Mouse (Mus musculus) embryonic facial prominence, embryonic 11.5 days (tissue): ENCODE data around the gene Cntnap4. TPM values are rescaled to one million over a fixed set of nuclear protein-coding genes. Genes with fewer than 3 reads are reported as not detected.

Experiments used
- ATAC-seq: fragments of 200-750 bp; cut with Nextera tagmentation; replicated peaks from 2 replicates; pipeline ENCODE4 v1.8.0; 2017; ENCODE audit warnings: low read depth; ENCODE audit not compliant: insufficient number of reproducible peaks, low FRiP score, low TSS enrichment
- DNase-seq: peaks from one replicate; pipeline ENCODE4 v3.0.0-alpha.2; 2015; ENCODE audit warnings: low spot score
- H3K27ac ChIP-seq: fragments of 300-500 bp; sonication (generic); replicated peaks from 2 replicates; pipeline ENCODE4 v1.5.1; 2014; ENCODE audit warnings: mild to moderate bottlenecking, low read depth, low read length, control low read depth
- H3K27me3 ChIP-seq: fragments of 300-500 bp; sonication (generic); 2 replicates; pipeline ENCODE4 v1.6.1; 2014; ENCODE audit warnings: mild to moderate bottlenecking, low read length, moderate library complexity, mixed read lengths; ENCODE audit not compliant: control insufficient read depth, insufficient read depth
- H3K36me3 ChIP-seq: fragments of 300-500 bp; sonication (generic); replicated peaks from 2 replicates; pipeline ENCODE4 v1.6.1; 2014; ENCODE audit warnings: low read depth, mild to moderate bottlenecking, low read length, moderate library complexity, mixed read lengths; ENCODE audit not compliant: control insufficient read depth, insufficient read depth
- H3K4me1 ChIP-seq: fragments of 300-500 bp; sonication (generic); 2 replicates; pipeline ENCODE4 v1.6.1; 2014; ENCODE audit warnings: low read length, mixed read lengths; ENCODE audit not compliant: control insufficient read depth, insufficient read depth
- H3K4me2 ChIP-seq: fragments of 300-500 bp; sonication (generic); 2 replicates; pipeline ENCODE4 v1.6.1; 2014; ENCODE audit warnings: low read depth, mild to moderate bottlenecking, control low read depth, low read length, moderate library complexity
- H3K4me3 ChIP-seq: fragments of 300-500 bp; sonication (generic); 2 replicates; pipeline ENCODE4 v1.5.1; 2014; ENCODE audit warnings: low read depth, low read length, control low read depth
- H3K9ac ChIP-seq: fragments of 300-500 bp; sonication (generic); replicated peaks from 2 replicates; pipeline ENCODE4 v1.6.1; 2014; ENCODE audit warnings: mild to moderate bottlenecking, control low read depth, low read length
- H3K9me3 ChIP-seq: fragments of 300-500 bp; sonication (generic); replicated peaks from 2 replicates; pipeline ENCODE4 v1.6.1; 2016; ENCODE audit warnings: mild to moderate bottlenecking, low read length, inconsistent platforms, mixed read lengths; ENCODE audit not compliant: control insufficient read depth
- WGBS: fragments of 180-500 bp; shearing (Covaris S2); extraction: QIAGEN DNeasy Blood & Tissue Kit; methylation state at CpG from one replicate; pipeline ENCODE4 v1.1.7; 2014; 5-methylcytosine and 5-hydroxymethylcytosine counted together
- polyA plus RNA-seq: library from polyadenylated mRNA; unstranded; fragments of >200 nt; fragmentation: Nextera tagmentation; extraction: Ambion mirVana; gene quantifications from 2 replicates; pipeline ENCODE4 v1.2.1, GENCODE M21; 2014

The Cntnap4 gene
- polyA plus RNA-seq, 1 experiment from 2014 or later: 0.55 TPM

GRCm38 (mm10) chr8:112906458-112907112 lies 336.7 kb downstream of the Cntnap4 start:
- DNase-seq (peak; percentile 50), ATAC-seq (peak; percentile 76)
- H3K4me2 ChIP-seq: no peak overlapping the region

GRCm38 (mm10) chr8:112909527-112909926 lies 339.7 kb downstream of the Cntnap4 start:
- ATAC-seq: no peak
- Histone ChIP-seq H3K27ac (no peak overlapping the region), H3K9me3 (no peaks in the 10 kb centered on the region), H3K4me3 (no peak overlapping the region), H3K27me3 (no peaks in the 10 kb centered on the region), H3K36me3 (no peaks in the 10 kb centered on the region), H3K4me1 (no peaks in the 10 kb centered on the region), H3K9ac (no peak overlapping the region), H3K4me2 (no peak overlapping the region)
- 60% methylated on average over 5 of the region's 5 CpGs for WGBS
- peak; percentile 43 for DNase-seq

More at GRCm38 (mm10) chr8:112906458-112907112, 336.7 kb downstream of the Cntnap4 start:
- Histone ChIP-seq H3K36me3 (no peaks in the 10 kb centered on the region), H3K4me1 (no peaks in the 10 kb centered on the region), H3K9ac (no peak overlapping the region), H3K27me3 (no peaks in the 10 kb centered on the region), H3K27ac (no peak overlapping the region), H3K4me3 (no peak overlapping the region), H3K9me3 (no peaks in the 10 kb centered on the region)
- 54% methylated on average over 8 of the region's 8 CpGs for WGBS

GRCm38 (mm10) chr8:112911422-112911821 lies 341.6 kb downstream of the Cntnap4 start:
- no peaks in the 10 kb centered on the region for H3K36me3 ChIP-seq
- no peak for ATAC-seq
- no peaks in the 10 kb centered on the region for H3K9me3 ChIP-seq
- DNase-seq: no peak
- H3K4me3 ChIP-seq: no peak overlapping the region
- H3K27me3 ChIP-seq: no peaks in the 10 kb centered on the region
- no peak overlapping the region for H3K4me2 ChIP-seq
- H3K4me1 ChIP-seq: no peaks in the 10 kb centered on the region
- H3K27ac ChIP-seq: no peak overlapping the region
- no peak overlapping the region for H3K9ac ChIP-seq

GRCm38 (mm10) chr8:112922151-112922550 lies 352.3 kb downstream of the Cntnap4 start:
- Histone ChIP-seq H3K9me3 (no peaks in the 10 kb centered on the region), H3K4me1 (no peaks in the 10 kb centered on the region)
- no peak for ATAC-seq

GRCm38 (mm10) chr8:112922789-112923188 lies 352.9 kb downstream of the Cntnap4 start:
- no peaks in the 10 kb centered on the region for H3K36me3 ChIP-seq
- H3K4me1 ChIP-seq: no peaks in the 10 kb centered on the region
- no peaks in the 10 kb centered on the region for H3K27me3 ChIP-seq
- H3K9ac ChIP-seq: no peak overlapping the region
- H3K4me2 ChIP-seq: no peak overlapping the region
- H3K9me3 ChIP-seq: no peaks in the 10 kb centered on the region
- DNase-seq: no peak
- H3K4me3 ChIP-seq: no peak overlapping the region
- H3K27ac ChIP-seq: no peak overlapping the region
- ATAC-seq: no peak
- 87% methylated on average over 5 of the region's 5 CpGs for WGBS

More at GRCm38 (mm10) chr8:112922151-112922550, 352.3 kb downstream of the Cntnap4 start:
- H3K27ac ChIP-seq: no peak overlapping the region
- H3K9ac ChIP-seq: no peak overlapping the region
- H3K4me3 ChIP-seq: no peak overlapping the region
- no peaks in the 10 kb centered on the region for H3K27me3 ChIP-seq
- no peak overlapping the region for H3K4me2 ChIP-seq
- DNase-seq: no peak
- no peaks in the 10 kb centered on the region for H3K36me3 ChIP-seq
